Mouse (Mus musculus) small intestine, adult 2 months (tissue): ENCODE measurements at regions not wholly inside any gene's neighbourhood (a gene's known extent, or its start where the extent isn't known, plus 50 kb on each side); places are given as distances from the start of the nearest gene placed in this dataset.

ENCODE experiments used
- CTCF ChIP-seq: fragments of 200-500 bp; IDR thresholded peaks from 2 replicates; pipeline ENCODE4 v1.5.1; 2012; ENCODE audit warnings: low read depth, mild to moderate bottlenecking, control low read depth, inconsistent platforms, low read length, moderate library complexity, mixed read lengths; ENCODE audit not compliant: insufficient replicate concordance, insufficient read length; ENCODE audit errors: extremely low read depth
- POLR2A ChIP-seq: fragments of 200-500 bp; IDR thresholded peaks from 2 replicates; pipeline ENCODE4 v1.6.1; 2012; ENCODE audit warnings: low read depth, mild to moderate bottlenecking, control low read depth, inconsistent platforms, low read length, moderate library complexity

DNA sequence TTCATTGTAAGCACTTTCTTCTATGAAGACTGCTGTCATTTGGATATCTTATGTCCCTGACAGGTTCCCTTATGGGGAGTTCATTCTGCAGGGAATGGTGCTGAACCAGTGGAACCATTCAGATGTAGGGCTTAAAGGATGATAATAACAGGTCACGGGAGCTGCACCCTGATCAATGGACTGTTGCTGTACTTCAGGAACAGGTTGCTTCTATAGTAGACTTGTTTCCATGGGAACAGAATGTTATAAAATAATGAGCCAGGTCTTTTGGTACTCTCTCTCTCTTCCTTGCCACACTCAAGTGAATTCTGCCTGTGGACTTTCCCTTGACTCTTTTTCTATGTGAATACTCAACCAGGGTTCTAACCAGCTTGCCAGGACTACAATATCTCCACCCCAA is 196.9 kb upstream of the Chrm3 start:
- TF ChIP-seq CTCF (no peak), POLR2A (no peak)
